Mouse (Mus musculus) spleen, postnatal 14 days (tissue): ENCODE results near the gene Grap.

ENCODE experiments used
- DNase-seq, 2 experiments: peaks; one replicate each; pipeline ENCODE4 v3.0.0; 2021 to 2022; ENCODE audit warnings: low spot score in 2 of 2

Gene Grap

DNA sequence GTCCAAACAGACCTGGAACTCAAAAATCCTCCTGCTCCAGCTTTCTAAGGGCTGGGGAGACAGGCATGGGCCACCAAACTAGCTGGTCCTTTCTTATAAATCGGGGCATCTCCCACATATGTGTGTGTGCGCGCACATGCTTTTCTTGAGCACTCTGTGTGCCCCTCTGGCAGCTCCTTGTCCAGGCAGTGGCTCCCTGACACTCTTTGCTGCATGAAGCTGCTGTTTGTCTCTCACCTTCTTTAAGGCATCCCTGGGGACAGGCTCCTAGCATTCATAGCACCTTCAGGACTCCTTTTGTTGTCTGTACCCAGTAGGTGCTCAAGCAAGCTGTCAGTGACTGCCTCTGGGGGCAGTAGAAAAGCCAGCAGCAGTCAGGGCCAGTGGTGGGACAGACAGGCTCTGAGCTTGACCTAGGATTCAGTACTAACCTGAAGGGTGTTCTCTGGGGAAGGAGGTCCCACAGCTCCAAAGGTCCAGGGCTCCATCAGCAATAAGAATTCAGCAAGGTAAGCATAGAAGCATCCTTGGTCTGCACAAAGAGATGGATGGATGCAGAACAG lies 5.4 kb downstream of the Grap start:
- no peak for DNase-seq

DNA sequence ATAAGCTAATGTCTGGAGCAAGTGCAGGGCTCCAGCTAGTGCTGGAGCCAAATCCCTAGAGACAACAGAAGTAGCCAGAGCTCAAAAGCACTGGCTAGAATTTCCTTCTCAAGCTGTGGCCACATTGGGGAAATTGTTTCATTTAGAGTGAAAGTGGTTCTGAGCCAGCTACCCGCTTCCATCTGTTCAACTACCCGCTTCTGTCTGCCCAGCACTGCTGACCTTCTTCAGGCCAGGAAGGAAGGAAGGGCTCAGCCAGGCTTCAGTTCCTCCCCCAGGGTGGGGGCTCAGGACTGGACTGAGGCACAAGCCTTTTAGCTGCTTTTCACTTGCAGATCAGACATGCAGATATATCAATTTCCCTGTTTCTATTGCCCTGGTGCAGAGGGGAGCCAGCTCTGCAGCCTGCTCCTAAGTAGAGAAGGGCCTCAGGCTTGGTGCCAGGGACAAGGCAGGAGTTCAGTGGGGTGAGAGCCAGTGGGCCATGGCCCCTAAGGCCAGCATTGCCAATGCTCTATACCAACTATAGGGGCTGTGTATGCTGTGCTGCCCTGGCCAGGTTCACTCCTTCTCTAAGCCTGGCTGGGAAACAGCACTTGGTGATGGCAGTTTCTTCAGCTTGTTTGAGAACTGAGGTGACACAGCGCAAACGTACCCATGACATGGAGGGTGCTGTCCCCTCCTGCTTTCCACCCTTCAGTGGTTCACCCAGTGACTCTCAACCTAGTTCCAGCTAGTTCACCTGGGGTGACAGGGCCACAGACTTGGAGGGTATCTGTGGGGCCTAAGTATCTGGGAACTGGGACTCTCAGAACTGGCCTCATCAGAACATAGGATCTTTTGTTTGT lies 6.2 kb downstream of the Grap start:
- no peak for DNase-seq

DNA sequence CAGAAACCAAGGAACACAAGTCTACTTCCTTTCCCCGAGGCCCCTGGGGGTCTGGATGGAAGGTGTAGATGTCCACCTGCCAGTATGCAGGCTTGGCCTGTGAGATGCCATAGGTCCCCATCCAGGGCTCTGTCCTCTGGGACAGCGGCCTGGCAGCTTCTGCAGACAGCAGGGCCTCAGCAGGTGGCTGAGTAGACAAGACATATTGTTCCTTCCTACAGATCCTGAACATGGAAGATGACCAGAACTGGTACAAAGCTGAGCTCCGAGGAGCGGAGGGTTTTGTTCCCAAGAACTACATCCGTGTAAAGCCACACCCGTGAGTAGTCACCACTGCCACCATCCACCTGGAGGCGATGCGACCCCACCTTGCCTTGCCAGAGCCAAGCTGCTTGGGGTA lies 6.9 kb downstream of the Grap start:
- no peak for DNase-seq

DNA sequence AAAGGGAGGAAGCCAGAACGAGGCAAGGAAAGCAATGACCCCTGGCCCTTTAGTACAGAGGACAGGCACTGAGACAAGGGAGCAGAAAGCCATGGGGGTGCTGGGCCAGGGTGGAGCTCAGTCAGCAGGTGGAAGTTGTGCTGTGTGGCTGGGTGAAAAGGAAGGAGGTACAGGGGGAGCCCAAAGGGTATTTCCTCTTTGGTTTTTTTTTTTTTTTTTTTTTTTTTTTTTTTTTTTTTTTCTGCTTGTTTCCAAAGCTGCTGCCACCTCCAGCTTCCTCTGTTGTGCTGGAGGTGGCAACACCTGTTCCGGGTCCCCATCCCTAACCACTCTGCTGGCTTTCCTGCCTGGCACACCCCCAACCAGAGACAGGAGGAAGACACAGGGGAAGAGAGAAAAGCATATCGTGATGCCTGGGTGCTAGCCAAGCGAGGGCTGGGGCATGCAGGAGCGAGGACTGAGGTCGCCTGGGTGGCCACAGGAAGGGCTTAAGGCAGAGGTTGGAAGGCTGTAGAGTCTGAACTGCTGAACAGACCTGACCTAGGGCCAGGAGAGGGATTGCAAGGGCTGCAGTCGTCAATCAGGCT lies 7.8 kb downstream of the Grap start:
- DNase-seq = no peak

DNA sequence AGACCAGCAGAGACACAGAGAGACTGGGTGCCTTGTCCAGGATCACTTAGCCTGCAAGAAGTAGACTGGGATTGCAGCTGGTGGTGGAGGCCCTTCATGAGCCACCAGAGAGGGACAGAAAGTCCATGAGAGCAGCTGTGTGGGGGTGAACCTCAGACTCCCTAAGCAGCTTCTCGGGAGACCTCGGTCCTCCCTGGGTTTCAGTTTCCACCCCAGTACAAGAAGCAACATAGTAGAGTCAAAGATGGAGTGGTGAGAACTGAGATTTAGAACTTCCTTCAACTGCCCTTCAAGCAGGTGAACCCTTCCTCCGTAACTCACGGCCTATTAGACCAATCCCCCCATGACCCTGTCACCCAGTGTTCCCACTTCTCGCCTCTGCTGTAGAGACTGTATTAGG lies 9.1 kb downstream of the Grap start:
- DNase-seq = no peak

DNA sequence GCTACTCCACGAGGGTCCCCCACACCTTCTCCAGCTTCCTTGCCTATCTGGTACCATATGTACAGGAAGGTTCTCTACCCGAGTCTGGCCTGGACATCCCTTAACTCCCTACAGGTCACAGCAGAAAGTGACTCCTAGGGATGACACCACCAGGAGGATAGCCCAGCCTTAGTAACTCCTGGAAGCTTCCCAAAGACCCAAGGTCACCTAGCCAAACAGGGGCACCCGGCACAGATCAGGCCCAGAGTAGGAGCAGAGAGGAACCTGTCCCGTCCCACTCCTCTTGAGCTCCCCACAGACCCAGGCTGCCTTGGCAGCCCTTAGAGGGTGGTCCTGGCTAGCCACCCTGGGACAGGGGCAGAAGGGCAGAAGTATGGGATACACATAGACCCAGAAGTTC lies 12.3 kb downstream of the Grap start:
- DNase-seq = no peak

DNA sequence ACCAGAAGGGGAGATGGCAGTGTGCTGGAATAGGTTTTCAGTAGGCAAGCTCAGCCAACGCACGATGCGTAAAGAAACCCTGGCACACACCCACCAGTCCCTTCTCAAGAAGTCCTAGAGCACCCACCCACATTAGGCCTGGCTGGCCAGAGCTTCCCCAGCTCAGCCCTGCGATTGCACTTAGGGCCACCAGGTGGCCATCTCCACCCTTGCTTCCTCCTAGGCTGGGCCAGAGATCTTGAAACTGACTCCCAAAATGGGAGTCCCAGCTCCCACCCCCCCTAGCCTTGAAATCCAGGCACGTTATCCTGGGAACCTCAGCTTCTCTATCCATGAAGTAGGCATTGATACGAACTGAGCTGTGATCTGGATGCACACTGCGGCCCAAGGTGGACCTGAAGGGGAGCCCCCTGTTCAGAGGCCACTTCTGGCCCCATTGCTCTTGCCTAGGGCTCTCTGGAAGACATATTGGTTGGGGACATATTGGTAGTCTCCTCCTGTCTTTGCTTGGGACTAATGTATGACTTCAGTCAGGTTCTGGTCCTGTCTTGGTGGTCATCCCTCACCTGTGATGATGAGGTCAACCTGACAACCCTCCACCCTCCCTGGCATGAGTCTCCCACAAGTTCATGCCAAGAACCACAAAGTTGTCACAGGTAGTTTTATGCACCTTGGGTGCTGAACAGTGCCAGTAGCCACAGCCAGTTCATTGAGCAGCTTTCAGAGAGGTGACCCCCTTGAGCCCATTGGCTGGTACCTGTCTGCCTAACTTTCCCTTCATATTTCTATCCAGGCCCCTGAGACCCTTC lies 13.1 kb downstream of the Grap start:
- no peak for DNase-seq

DNA sequence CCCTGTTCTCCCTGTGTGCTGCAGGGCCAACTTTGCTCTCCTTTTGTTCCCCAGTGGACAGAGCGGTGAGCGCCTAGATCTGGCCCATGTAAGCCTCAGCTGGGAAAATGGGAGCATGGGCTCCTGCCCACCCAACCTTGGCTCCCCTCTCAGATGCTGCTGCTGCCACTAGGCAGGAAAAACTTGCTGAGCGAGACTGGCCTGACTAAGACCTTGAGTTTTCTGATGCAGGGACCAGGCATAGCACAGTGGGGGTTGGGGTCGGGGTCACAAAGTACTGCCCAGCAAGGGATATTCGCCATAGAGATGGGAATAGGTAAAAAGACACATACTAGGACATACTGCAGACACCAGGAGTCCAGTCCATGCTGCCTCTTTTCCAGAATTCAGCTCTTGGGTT lies 14.2 kb downstream of the Grap start:
- DNase-seq = no peak

DNA sequence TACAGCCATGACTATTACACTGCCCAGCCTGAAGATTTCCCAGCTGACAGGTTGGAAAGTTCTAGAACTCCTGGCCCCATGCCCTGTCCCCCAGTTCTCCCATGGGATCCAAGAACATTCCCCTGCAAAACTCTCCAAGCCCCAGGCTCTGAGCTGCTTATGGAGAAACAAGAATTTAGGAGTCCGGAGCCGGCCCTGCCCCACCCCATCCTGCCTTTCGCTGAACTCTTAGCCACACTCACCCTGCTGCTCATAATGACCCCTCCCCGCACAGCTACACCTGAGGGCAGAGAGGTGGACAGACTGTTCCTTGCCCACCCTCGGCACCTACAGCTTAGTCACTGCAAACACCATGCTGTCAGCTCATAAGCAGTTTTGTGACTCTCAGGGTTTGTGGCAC lies 14.7 kb downstream of the Grap start:
- no peak for DNase-seq

DNA sequence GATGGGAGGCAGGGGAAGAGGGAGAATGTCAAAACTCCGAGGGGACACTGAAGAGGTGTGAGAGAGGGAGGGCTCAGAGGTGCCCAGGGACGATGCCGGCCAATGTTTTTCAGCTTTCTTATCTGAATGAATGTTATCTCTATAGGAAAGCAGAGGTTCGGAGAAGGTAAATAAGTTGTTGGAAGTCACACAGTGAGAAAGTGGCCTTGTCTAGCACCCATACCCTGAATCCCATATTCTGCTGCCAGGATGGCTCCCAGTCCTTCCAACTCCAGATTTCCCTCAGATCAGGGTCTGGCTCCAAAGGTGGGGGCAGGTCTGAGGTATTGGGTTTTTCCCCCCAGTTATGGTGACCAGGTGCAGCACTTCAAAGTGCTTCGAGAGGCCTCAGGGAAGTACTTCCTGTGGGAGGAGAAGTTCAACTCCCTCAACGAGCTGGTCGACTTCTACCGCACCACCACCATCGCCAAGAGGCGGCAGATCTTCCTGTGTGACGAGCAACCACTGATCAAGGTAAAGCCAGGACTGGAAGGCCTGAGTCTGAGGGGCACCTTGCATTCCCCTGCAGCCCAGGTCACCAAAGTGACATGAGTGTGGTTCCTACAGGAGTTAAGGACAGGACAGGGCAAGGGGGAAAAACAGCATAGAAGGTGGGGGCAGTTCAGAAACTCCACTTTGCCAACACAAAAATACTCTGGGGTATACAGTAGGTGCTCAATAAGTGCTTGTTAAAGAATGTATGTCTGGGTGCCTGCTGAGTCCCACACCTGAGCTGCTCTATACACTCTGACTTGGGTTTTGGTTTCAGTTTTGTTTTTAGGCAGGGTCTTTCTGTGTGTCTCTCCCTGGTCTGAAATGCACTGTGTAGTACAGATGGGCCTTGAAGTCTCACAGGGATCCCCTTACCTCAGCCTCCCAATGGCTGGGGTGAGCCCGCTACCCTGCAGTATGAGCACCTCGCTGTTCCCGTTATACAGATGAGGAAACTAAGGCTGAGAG lies 16.7 kb downstream of the Grap start:
- DNase-seq = no peak

DNA sequence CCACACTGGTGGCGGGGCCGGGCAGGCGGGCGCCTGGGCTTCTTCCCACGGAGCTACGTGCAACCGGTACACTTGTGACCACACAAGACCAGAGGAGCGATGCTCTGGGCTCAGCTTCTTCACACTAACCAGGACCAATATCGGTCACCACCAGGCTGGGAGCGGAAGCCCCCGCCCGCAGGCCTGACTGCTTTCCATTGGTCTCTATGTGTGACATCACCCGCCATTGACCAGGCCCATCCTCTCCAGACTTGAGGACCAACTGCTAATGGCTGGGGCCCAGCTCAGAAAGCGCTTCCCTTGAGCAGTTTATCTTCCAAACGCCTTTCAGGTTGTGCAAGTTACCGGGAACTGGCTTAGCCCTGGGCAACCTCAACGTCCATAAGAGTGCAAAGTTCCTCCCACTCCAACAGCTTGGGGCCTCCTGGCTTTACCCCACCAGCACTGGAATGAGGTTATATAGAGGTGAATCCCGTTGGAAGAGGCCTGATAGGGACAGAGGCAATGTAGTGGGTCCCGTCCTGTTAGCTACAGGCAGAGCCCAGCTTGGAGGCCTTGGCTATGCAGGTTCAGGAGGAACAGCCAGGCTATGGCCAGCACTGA lies 18.8 kb downstream of the Grap start:
- DNase-seq = no peak

DNA sequence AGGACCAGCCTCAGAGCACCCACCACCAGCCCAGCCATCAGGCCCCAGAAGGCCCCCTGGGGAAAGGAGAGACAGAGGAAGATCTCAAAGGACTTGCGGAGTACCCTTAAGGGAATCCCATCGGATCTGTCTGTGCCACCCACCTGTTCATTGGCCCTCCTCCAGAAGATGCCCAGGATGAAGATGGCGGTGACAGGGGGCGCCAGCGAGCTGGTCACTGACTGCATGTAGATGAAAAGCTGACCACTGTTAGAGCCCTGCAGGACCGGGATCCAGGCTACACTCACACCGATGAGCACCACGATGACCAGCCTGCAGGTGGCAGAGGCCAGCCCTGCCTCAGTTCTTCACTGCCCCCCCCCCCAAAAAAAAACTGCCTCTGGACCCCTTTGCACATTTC lies 20.6 kb downstream of the Grap start:
- no peak for DNase-seq

DNA sequence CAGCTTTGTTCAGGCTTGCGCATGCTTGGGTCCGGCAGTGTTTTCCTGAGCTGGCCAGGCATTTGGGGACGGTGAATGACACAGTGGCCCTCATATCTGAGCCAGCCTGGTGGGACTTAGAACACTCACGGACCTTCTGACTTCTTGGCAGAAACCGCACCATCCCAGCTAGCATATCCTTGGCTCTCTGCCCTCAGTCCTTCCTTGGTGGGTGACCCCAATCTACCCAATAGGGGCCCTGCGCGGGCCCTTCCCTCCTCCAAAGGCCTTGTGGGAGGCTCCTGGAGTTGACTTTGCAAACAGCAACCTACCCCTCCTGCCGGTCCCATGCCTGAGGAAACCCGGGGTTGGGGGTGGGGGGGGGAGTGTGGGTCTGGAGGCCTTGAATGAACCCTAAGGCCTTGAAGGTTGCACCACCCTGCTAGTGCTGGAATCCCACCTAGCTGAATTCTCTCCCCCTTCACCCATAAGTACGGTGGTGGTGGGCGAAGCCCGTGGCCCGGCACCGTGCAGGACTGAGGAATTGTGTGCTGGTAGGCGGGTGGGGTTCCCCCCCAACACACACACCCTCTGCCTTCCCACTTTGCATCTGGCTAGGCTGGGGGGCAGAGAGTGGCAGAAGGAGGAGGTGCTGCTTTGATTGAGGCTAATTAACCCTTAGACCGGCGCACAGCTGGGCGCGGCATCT lies 21.2 kb downstream of the Grap start:
- DNase-seq = no peak

DNA sequence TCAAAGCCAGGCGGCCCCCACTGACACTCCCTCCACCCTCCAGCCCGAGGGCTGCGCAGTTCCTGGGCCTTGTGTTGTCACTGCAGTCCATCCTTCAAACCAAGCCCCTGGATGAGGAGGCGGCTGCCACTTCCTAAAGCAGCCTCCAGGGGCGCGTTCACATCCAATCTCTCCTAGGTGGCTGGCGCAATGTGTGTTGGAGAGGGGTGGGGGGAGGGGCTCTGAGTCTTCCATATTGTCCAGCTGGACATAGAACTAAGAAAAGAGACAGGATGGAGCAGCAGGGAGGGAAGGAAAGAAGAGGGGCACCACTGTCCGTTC lies 21.7 kb downstream of the Grap start:
- DNase-seq = no peak

DNA sequence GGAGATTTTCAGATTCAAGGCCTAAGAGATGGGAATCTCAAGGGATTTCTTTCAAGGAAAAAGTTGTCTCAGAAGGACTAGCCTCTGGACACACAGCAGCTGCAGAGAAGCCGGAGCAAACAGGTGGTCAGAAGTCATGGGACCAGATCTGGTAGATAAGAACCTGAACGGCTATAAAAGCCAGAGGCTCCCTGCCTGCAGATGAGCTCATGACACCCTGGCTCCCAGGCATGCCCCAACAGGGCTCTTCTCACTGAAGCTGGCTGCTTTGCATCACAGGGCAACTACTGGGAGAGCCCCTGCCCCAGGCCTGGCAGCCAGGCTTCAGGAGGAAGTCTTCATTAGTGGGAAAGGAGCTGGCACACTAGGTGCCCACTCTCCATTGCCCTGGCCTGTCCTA lies 22.3 kb downstream of the Grap start:
- no peak for DNase-seq

DNA sequence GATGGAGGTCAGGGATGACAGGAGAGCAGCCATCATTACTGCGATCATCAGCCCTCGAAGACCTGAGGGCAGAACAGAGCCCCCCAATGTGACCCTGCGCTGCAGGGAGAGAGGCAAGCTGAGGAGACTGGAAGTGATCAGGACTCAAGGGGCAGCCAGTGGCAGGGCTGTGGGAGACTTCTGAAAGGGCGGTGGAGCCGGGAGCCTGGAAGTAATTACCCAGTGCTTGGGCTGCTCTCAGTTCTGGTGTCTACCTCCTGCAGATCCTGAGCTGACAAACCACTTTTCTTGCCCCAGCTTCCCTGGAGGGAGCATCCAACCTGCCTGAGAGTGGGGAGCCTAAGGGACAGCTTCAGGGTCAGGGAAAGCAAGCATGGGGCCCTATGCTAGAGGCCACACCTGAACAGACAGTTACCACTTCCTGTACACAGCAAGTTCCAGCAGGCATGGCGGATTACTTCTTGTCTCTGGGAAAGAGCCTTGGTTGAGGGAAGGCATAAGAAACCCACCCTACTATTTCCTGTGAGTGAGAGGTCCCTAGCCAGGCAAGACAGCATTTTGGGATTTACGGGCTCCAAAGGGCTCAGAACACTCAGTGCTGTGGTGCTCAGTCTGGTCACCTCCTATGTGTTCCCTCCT lies 23.3 kb downstream of the Grap start:
- DNase-seq = no peak

DNA sequence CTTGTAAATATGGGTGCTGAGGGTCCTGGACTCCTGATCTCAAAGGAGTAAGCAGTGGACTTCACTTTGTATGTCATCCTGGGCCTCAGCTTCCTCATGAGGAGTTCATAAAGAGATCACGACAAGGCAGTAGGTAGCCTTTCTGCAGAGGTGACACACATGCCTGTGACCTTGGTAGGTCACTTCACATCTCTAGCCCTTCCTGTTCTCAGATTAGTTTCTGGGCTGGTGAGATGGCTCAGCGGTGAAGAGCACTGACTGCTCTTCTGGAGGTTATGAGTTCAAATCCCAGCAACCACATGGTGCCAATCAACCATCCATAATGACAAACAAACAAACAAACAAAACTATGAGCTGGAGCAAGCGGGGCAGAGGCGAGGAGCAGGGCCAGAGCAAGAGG lies 24.6 kb downstream of the Grap start:
- DNase-seq = no peak

DNA sequence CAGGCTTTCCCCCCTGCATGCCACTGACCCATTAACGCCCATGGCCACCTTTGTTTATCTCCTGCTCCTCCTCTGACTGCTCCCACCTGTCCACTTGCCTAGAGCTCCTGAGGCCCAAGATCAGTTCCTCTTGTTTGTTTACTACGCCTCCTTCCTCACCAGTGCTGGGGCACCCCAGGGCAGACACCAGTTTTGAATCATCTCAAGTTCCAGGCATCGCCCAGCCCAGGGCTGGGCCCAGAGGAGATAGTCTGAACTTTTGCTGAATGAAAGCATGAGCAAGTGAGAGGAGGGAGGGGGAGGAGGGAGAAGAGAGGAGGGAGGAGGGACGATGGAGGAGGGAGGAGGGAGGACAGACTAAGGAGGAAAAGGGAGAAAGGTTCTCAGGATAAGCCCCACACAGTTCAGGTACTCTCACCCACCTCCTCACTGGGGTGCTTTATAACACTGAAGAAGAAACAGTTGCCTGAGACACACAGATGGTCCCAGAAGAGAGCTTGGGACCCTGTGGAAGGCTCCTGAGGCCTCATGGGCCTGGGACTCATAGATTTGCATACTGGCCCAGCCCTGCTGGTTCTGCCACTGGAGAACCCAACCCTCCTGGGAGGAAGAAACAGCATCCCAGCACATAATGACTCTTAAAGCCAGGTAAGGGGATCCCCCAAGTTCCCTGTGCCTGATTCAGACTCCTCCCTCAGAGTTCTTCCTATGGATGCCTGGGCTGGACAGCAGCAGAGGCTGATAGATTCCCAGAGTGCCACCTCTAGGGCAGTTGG lies 26.2 kb downstream of the Grap start:
- no peak for DNase-seq
